Mouse (Mus musculus): ENCODE measurements around the gene Map4k2.

DNA sequence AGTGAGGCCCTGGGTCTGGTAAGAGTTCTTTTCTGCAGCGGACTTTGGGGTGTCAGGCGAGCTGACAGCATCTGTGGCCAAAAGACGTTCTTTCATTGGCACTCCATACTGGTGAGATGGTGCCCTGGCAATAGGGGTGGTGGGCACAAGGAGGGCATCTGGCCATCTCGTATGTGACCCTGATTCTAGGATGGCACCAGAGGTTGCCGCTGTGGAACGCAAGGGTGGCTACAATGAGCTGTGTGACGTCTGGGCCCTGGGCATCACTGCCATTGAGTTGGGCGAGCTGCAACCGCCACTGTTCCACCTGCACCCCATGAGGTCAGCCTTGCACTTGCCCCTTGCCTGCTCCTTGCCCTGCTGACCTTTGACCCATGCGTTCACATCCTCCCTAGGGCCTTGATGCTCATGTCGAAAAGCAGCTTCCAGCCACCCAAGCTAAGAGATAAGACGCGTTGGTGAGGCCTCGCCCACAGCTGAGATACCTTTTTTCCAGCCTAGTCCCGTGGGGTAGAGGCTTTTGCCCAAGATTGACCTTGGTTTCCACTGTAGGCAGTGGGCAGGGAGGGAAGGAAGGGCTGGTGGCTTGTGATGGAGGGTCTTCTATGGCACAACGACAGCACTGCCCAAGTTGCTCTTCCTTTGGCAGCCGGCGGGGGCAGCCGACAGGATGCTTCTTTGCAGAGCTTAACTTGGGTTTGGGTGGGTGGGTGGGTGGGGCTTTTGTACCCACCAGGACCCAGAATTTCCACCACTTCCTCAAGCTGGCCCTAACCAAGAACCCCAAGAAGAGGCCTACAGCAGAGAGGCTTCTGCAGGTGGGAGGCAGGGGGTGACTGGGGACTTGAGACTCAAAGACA, 2.4 kb downstream of the Map4k2 start:
- TF ChIP-seq CTCF (IDR thresholded peaks at IDR 0.05; ENCODE audit: borderline replicate concordance, extremely low read depth, insufficient read depth, insufficient read length), result no peak
- no peak for TF ChIP-seq POLR2A (IDR thresholded peaks at IDR 0.05; ENCODE audit: borderline replicate concordance, extremely low read depth, insufficient read depth, insufficient read length, poor library complexity, severe bottlenecking)
